Mouse (Mus musculus): ENCODE results near the gene Disc1.

DNA sequence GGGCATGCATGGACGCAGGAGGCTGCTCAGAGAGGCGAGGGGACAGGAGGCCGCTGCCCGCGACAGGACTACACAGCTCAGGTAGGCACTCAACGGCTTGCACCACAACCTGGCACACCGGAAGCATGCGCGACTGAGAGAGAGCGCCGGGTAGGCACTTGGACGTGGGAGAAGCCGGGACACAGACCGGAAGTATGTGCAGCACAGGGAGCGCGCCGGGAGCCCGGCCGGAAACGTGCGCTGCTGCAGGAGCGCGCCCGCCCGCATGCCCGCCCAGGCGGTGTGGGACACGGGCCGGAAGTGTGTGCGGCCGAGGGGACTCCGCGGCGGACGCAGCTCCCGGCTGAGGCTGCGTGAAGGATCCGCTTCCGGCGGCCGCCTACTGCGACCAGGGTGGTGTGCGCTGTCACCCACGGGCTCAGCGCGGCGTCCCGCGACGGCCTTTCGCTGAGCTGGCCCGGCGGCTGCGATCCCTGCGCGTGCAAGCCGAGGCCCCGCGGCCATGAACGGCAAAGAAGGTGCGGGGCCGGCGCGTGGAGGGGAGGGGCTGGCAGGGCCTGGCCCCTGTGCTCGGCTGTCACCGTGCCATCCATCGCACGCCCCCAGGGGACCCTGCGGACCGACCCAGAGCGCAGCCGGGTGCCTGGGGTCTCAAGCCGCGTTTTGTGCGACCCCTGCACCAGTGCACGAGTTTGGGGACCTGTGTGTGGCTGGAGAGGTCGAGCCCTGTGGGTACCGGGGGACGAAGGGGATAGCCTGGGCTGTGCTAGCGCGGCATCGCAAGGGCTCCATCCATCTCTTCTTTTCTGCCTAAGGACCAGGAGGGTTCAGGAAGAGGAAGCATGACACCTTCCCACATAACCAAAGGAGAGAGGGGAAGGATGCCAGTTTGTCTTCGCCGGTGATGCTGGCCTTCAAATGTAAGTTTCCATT is 41.0 kb upstream of the Disc1 start, which contains the start of gene Tsnax:
- no peak for TF ChIP-seq GATA1 (IDR thresholded peaks at IDR 0.05; ENCODE audit: low read length)
- no peak for TF ChIP-seq TAL1 (IDR thresholded peaks at IDR 0.05; ENCODE audit: low read length)

All from erythroblast, embryonic 14.5 days (primary cell).